Mouse (Mus musculus): ENCODE measurements around the gene Ggt5.

Ggt5 gene

DNA sequence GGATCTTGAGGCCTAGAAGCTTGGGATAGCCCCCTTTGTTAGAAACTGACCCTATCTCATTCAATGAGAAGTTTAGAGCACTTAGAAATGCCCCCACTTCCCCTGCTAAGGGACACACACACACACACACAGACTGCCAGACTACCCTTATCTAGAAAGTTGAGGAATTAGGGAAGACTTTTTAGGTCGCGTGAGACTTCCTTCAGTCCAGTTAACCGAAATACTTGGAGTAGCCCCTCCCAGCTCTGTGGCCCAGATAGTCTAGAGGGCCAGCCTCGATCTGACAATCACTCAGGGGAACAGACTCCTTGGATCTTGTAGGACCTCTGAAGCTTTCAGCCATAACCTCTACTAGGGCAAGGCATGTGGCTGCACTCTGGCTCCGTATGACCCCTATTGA, 21.1 kb upstream of the Ggt5 start:
- DNase-seq (ENCODE audit: low spot score in 2 of 2) = no peak

GRCm38 (mm10) chr10:75568441-75568840, 20.7 kb upstream of the Ggt5 start:
- no peak for DNase-seq (ENCODE audit: low spot score in 2 of 2)

DNA sequence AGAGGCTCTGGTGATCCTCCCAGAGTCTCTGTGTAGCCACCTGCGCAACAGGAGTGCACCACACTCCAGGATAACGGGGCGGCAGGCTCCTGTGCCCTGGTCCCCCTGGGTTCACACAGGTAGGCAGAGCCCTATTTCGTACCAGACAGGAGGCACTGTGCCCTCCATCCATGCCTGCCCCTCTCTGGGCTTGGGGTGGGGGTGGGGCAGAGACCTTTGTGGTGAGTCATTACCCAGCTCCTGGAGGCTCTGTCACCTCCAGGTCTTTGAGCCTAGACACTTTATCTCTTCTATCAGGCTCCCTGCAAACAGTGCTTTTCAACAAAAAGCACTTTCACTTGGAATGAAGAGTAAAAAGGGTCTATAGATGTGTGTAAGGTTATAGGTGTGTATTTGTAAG, 20.3 kb upstream of the Ggt5 start:
- DNase-seq (ENCODE audit: low spot score in 2 of 2) = no peak

DNA sequence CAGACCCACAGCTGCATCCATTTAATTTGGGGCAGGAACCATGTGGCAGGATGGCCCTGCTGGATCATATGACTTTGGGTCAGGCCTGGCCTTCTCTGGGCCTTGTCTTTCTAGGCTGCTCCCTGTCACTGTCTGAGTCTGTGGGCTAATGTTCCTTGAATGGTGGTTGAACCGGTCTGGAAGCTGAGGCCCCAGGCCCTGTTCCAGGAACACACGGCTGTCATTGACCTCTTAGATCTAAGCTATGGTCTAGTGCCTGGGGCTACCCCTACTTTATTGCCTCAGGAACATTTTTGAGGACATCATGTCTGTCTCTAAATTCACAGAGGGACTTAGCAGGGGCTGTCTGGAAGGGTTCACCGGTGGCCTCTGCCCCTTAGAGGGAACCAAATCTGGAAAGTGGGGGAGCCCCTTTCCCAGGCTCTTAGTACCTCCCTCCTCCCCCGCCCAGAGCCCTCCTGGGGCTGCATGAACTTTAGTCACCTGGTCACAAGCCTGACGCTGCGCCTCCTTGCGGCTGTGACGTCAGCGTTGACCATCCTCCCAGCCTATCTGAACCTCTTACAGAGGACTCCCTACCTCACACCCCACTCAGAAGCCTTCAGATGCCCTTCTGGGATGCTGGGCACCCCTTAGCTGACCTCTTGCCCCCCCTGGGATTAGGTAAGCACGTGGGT, 18.0 kb upstream of the Ggt5 start:
- DNase-seq (ENCODE audit: low spot score in 2 of 2) = no peak

GRCm38 (mm10) chr10:75571937-75572336, 17.2 kb upstream of the Ggt5 start:
- DNase-seq (ENCODE audit: low spot score in 2 of 2) = no peak

DNA sequence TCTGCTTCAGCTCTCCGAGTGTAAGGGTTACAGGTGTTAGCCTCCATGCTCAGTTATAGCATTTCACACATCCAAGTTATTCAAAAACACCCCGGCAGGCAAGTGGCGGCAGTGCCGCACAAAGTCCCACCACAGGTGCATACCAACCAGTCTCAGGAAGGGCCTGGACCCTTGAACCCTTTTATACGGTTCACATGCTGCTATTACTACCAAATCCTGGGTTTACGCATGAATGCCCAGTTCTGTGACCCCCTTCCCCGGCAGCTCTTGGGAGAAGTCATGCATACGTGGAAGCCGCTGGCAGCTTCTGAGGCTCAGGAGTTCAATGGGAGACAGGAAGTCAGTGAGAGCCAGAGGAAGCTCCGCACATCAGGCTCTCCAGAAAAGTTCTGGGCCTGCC, 16.0 kb upstream of the Ggt5 start:
- DNase-seq (ENCODE audit: low spot score in 2 of 2) = no peak

DNA sequence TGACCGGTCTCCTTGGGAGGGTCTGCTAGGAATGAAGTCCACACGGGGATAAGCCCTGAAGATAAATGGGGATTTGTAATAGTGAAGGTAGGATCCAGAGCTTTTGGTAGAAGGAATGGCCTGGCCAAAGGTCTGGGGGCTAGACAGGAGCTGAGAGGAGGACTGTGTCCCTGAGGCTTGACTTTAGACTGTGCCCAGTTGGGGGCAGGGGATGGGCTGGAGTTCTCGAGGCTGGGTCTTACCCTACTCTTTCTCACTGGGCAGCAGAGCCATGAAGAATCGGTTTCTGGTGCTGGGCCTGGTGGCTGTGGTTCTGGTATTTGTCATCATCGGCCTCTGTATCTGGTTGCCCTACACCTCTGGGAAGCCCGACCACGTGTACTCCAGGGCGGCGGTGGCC, 15.2 kb upstream of the Ggt5 start:
- DNase-seq (ENCODE audit: low spot score in 2 of 2) = no peak

DNA sequence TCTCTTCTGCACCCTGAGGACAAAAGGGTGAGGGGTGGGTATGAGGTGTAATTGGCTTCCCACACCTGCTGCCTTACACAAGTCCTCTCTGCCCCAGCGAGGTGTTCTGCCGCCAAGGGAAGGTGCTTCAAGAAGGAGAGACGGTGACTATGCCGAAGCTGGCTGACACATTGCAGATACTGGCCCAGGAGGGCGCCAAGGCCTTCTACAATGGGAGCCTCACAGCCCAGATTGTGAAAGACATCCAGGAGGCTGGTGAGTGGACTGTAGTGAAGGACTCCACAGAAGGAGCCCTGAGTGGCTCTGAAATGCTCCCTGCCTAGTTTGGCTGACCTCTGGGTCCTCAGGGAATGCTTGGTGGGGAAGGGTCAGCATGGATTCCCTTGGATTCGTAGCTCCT, 10.0 kb upstream of the Ggt5 start:
- no peak for DNase-seq (ENCODE audit: low spot score in 2 of 2)

GRCm38 (mm10) chr10:75585876-75586552, 3.1 kb upstream of the Ggt5 start:
- peak; percentile 90 to 91 for DNase-seq (ENCODE audit: low spot score in 2 of 2)

DNA sequence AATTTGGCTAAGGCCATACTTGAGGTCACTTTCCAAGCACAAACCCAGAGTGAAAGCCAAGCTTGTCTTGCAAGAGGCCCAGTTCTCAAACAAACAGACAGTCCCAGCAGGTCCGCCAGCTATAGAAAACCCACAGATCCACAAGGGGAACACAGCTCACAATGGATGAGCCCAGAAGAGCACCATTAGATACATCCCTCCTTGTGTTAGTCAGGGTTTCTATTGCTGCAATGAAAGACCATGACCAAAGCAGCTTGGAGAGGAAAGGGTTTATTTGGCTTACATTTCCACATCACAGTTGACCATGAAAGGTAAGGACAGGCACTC, 2.6 kb upstream of the Ggt5 start:
- DNase-seq (ENCODE audit: low spot score in 2 of 2) = no peak

GRCm38 (mm10) chr10:75587781-75588180, 1.4 kb upstream of the Ggt5 start:
- DNase-seq (ENCODE audit: low spot score in 2 of 2) = no peak

DNA sequence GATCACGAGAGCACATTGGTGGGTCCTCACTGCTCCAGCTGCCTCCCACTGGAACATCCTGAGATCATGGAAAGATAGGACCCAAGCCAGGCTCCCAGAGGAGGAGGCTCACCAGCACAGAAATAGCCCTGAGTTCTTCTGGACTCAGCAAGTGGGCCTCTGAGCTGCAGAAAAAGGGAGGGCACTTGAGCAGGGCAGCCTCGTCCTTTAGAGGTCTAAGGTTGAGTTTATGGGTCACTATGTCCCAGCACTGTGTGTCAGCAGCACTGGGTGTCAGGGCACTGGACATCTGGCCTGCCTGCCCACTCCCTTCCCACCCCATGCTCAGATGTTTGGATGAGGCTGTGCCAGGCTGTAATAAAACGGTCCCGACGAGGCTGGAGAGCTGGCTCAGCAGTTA, 804 bp upstream of the Ggt5 start:
- no peak for DNase-seq (ENCODE audit: low spot score in 2 of 2)

DNA sequence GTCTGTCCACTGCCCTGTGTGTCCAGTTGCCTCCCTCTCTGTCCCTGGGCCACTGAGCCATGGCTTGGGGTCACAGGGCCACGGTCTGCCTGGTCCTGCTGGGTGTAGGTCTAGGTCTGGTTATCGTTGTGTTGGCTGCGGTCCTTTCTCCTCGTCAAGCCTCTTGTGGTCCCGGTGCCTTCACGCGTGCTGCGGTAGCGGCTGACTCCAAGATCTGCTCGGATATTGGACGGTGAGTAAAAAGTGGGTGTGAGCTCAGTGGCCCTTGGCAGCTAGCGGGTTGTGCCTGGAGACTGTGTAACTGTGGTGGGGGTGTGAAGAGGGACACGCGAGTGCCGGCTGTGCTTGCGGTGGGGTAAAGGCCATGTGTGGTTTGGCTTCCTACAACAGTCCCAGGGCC, 511 bp downstream of the Ggt5 start:
- DNase-seq (ENCODE audit: low spot score in 2 of 2) = no peak

- DNase-seq (ENCODE audit: low spot score in 2 of 2) = no peak
Measured at GRCm38 (mm10) chr10:75591211-75591894, 2.2 kb downstream of the Ggt5 start.

DNA sequence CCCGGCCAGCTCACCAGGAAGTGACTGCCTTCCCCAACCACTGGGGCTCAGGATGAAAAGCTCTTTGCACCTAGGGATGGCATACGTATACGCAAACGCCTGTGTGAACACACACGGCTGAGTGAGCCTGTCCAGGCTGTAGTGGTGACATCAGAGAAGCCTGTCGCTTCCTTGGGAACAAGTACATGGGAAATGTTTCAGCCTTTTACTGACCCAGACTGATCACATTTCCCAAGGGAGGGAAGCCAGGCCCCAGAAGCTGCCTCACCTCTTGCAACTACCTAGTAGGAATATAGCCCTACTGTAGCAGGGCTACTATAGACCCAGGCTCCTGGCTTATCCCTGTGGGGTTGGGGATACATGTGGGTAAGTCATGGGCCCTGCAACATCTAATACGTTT, 3.4 kb downstream of the Ggt5 start:
- no peak for DNase-seq (ENCODE audit: low spot score in 2 of 2)

GRCm38 (mm10) chr10:75595981-75596380, 6.8 kb downstream of the Ggt5 start:
- no peak for DNase-seq (ENCODE audit: low spot score in 2 of 2)

- DNase-seq (ENCODE audit: low spot score in 2 of 2) = no peak
Measured at GRCm38 (mm10) chr10:75600189-75600730, 11.1 kb downstream of the Ggt5 start.

DNA sequence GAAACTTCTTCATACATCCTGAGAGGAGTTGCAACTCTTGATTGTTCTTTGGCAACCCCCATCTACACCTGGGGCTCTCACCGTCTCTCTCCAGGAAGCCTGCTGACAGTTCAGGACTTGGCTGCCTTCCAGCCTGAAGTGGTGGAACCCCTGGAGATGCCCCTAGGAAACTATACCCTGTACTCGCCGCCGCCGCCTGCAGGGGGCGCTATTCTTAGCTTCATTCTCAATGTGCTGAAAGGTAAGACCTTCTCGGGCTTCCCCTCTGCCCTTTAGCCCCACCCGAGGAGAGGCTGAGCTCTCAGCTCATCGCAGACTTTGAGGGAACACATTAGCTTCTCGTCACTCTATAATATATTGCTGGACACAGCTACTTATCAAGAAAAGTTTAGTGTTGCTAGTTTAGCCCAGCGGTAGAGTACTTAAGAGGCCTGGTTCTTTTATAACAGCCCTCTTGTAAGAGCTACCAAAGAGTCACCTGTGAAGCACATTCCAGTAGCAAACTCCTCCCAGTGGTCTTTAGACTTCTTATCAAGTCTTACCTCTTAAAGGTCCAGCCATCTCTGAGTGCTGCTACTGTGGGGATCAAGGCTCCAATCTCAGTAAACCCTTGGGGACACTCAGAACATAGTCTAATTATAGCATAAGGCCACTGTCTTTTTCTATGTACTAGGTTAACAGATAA, 16.2 kb downstream of the Ggt5 start:
- no peak for DNase-seq (ENCODE audit: low spot score in 2 of 2)

DNA sequence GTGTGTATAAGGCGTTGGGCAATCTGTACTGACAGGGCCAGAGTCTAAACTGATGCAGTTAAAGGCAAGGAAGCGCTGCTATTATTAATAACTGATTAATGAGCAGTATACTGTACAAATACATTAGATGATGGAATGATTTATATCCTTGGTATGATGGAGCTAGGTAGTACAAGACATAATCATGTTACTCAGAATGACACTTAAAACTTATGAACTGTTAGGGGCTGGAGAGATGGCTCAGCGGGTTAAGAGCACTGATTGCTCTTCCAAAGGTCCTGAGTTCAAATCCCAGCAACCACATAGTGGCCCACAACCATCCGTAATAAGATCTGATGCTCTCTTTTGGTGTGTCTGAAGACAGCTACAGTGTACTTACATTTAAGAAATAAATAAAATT, 18.1 kb downstream of the Ggt5 start:
- no peak for DNase-seq (ENCODE audit: low spot score in 2 of 2)

DNA sequence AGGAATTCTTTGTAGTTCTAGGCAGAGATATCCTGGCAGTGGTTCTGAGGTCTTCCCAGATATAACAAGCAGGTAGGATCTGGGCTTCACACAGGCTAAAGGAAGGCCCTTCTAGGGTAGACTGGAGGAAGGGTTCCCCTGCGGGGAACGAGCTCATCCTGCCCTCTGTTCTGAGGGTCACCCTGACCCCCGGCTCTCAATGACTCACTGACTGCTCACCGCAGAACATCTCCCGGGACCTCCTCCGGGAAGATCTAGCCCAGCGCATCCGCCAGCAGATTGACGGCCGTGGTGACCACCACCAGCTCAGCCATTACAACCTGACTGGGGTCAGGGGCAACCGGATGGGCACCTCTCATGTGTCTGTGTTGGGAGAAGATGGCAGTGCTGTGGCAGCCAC, 19.8 kb downstream of the Ggt5 start:
- no peak for DNase-seq (ENCODE audit: low spot score in 2 of 2)

- no peak for DNase-seq (ENCODE audit: low spot score in 2 of 2)
Measured at GRCm38 (mm10) chr10:75610486-75610885, 21.3 kb downstream of the Ggt5 start.

DNA sequence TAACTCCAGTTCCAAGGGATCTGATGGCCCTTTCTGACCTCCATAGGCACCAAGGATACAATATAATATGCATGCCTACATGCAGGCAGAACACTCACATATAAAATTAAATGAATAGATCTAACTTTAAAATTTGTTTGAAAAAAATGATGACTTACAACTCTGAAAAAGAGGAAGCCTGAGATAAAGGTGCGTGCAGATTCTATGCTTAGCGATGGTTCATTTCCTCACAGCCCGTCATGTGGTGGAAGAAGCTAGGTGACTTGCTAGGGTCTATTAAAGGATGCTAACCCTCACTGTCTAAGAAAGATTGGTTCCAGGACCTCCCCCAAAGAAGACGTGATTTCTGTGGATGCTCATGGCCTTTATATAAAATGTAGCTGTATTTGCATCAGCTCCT, 26.9 kb downstream of the Ggt5 start:
- no peak for DNase-seq (ENCODE audit: low spot score in 2 of 2)

DNA sequence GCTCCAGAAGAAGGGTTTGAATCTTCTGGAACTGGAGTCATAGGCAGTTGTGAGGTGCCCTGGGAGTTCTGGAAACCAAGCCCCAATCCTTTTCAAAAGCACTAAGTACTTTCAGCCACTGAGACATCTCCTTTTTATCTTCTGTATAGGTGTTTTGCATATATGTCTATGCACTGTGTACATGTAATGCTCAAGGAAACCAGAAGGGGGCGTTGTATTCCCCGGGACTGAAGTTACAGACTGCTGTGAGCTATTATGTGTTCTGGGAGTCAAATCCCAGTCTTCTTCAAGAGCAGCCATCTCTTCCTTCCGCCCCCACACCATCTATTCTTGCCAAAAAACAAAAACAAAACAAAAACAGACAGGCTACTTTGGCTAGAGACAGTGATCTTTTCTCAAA, 31.7 kb downstream of the Ggt5 start:
- no peak for DNase-seq (ENCODE audit: low spot score in 2 of 2)

Data from frontal cortex, postnatal 25 days (tissue).